Mouse (Mus musculus) cerebellum, postnatal 25 days (tissue): Measurements from ENCODE around the gene Gm49405.

Source experiments
- DNase-seq, 2 experiments: peaks; one replicate each; pipeline ENCODE4 v3.0.0; 2021; ENCODE audit warnings: mixed read lengths in 2 of 2

Gene Gm49405

GRCm38 (mm10) chr19:4052516-4053030 lies 52.1 kb downstream of the Gm49405 start:
- no peak for DNase-seq

DNA sequence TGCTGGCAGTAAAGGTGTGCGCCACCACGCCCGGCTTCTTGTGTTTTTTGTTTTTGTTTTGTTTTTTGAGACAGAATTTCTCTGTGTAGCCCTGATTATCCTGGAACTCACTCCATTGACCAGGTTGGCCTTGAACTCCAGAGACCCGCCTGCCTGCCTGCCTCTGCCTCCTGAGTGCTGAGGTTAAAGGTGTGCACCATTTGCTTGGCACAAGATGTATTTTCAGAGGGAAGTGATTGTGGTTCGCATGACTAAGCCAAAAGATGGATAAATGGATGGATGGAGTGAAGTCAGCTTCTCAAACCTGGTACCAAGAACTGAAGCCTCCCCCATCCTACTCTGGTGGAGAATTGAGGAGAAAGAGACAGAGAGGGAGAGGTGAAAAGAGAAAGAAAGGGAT lies 54.2 kb downstream of the Gm49405 start:
- no peak for DNase-seq
